ENCODE assay signal across 20 mouse cellular contexts in the genomic region with DNA sequence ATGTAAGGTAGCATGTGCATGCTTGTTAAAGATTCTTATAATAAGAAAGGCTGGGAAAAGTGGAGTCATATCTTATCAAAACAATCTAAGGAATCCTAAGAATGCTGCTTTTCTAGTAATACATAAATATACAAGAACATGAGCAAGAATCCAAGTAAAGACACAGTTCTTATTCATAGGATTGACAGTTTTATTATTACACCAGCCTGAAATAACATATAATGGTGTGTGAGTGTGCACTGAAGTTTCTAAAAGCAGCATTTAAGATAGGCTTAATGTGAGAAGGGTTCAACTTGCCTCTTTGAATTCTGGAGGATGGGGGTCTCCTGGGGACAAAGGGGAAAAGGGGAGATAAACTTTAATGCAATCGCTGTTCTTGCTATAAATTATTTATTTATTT.
DNase-seq lines count a peak whose midpoint lies in the region; ATAC-seq lines count a peak whose summit lies in the region.
"Had no signal": no experiment of that assay in that cellular context is flagged by ENCODE, and none has a peak within 500 bp of the region (broad histone marks: within the 10 kb centered on the region; RNA-seq: fewer than 3 reads in every experiment).

No protein-coding gene starts in this region.

- H3K9me3 ChIP-seq in kidney, embryonic 16.5 days (ENCODE audit: low read length) = no peaks in the 10 kb centered on the region
- no peaks in the 10 kb centered on the region for H3K9me3 ChIP-seq in lung, embryonic 16.5 days (ENCODE audit: control insufficient read depth, low read length)
- H3K9me3 ChIP-seq: embryonic facial prominence, embryonic 13.5 days; forebrain, embryonic 13.5 days; heart, embryonic 15.5 days; hindbrain, embryonic 13.5 days had no signal

- peak; percentile 63 for ATAC-seq in kidney, embryonic 16.5 days (ENCODE audit: low FRiP score, low TSS enrichment)
- peak; percentile 38 for ATAC-seq in lung, embryonic 16.5 days (ENCODE audit: low read depth)
- ATAC-seq: forebrain, embryonic 13.5 days; forebrain, postnatal 0 days had no signal

- H3K27me3 ChIP-seq in kidney, embryonic 16.5 days (ENCODE audit: insufficient read depth, low read length) = no peaks in the 10 kb centered on the region
- no peaks in the 10 kb centered on the region for H3K27me3 ChIP-seq in lung, embryonic 16.5 days (ENCODE audit: control insufficient read depth, insufficient read depth, low read depth, low read length)
- H3K27me3 ChIP-seq: embryonic facial prominence, embryonic 13.5 days; forebrain, embryonic 13.5 days; heart, embryonic 15.5 days; hindbrain, embryonic 13.5 days had no signal

- no peak overlapping the region for H3K4me2 ChIP-seq in kidney, embryonic 16.5 days (replicated peaks; ENCODE audit: low read depth, low read length)
- H3K4me2 ChIP-seq in lung, embryonic 16.5 days (ENCODE audit: low read depth, low read length) = no peak overlapping the region
- H3K4me2 ChIP-seq: embryonic facial prominence, embryonic 13.5 days; forebrain, embryonic 13.5 days; heart, embryonic 11.5 days; heart, embryonic 15.5 days; hindbrain, embryonic 13.5 days had no signal

- H3K36me3 ChIP-seq in kidney, embryonic 16.5 days (ENCODE audit: insufficient read depth, low read length) = no peaks in the 10 kb centered on the region
- H3K36me3 ChIP-seq in lung, embryonic 16.5 days (ENCODE audit: control insufficient read depth, insufficient read depth, low read length) = no peaks in the 10 kb centered on the region
- H3K36me3 ChIP-seq: embryonic facial prominence, embryonic 13.5 days; heart, embryonic 15.5 days; hindbrain, embryonic 13.5 days had no signal

- DNase-seq in kidney, adult 8-10 months = no peak
- DNase-seq in lung, postnatal 10 days = no peak
- DNase-seq in 3T3-L1 (ENCODE audit: low read depth, low spot score) = peak; percentile 43
- DNase-seq in spleen, postnatal 36 days (ENCODE audit: low spot score in 2 of 2) = no peak
- DNase-seq: adrenal gland, postnatal 10 days; cerebellum, adult 11 months; cerebellum, adult 8-10 months; cerebellum, postnatal 14 days; embryo, embryonic 11 days; forebrain, postnatal 0 days; gastrocnemius, postnatal 14 days; heart, adult 2 months; heart, postnatal 14 days had no signal

- H3K9ac ChIP-seq in kidney, embryonic 16.5 days (replicated peaks; ENCODE audit: low read length) = no peak overlapping the region
- no peak overlapping the region for H3K9ac ChIP-seq in lung, embryonic 16.5 days (ENCODE audit: low read length)
- H3K9ac ChIP-seq: embryonic facial prominence, embryonic 13.5 days; forebrain, embryonic 13.5 days; forebrain, postnatal 0 days; heart, embryonic 15.5 days; hindbrain, embryonic 13.5 days had no signal

- no peak overlapping the region for H3K27ac ChIP-seq in kidney, embryonic 16.5 days (ENCODE audit: low read length)
- H3K27ac ChIP-seq in lung, embryonic 16.5 days (ENCODE audit: low read length) = no peak overlapping the region
- H3K27ac ChIP-seq: embryonic facial prominence, embryonic 13.5 days; forebrain, embryonic 13.5 days; heart, adult 2 months; heart, embryonic 15.5 days; hindbrain, embryonic 13.5 days had no signal

- WGBS in kidney, embryonic 16.5 days = 47% methylated on average over 1 of the region's 1 CpGs
- WGBS in lung, embryonic 16.5 days = 8% methylated on average over 1 of the region's 1 CpGs

- no peak overlapping the region for H3K4me3 ChIP-seq in kidney, embryonic 16.5 days (ENCODE audit: low read length)
- H3K4me3 ChIP-seq in lung, embryonic 16.5 days (ENCODE audit: low read length) = no peak overlapping the region
- H3K4me3 ChIP-seq: embryonic facial prominence, embryonic 13.5 days; forebrain, embryonic 13.5 days; heart, adult 2 months; heart, embryonic 15.5 days; hindbrain, embryonic 13.5 days had no signal

- H3K4me1 ChIP-seq in kidney, embryonic 16.5 days (ENCODE audit: insufficient read depth, low read length) = no peaks in the 10 kb centered on the region
- H3K4me1 ChIP-seq in lung, embryonic 16.5 days (replicated peaks; ENCODE audit: control insufficient read depth, insufficient read depth, low read length) = no peaks in the 10 kb centered on the region
- H3K4me1 ChIP-seq: embryonic facial prominence, embryonic 13.5 days; forebrain, embryonic 13.5 days; heart, embryonic 15.5 days; hindbrain, embryonic 13.5 days had no signal
